8 mouse cellular contexts compared by ENCODE assay signal in genomic region chr15:68363058-68363735, GRCm38 (mm10).
DNase-seq lines count a peak whose midpoint lies in the region; ATAC-seq lines count a peak whose summit lies in the region.

No protein-coding gene starts in this region.

- under 1% methylated on average over 43 of the region's 72 CpGs for WGBS in heart, embryonic 13.5 days
- WGBS in liver, embryonic 12.5 days (ENCODE audit: insufficient replicate concordance) = under 1% methylated on average over 64 of the region's 72 CpGs
- under 1% methylated on average over 57 of the region's 72 CpGs for WGBS in stomach, embryonic 15.5 days

- peaks cover 7% of the 10 kb centered on the region for H3K4me1 ChIP-seq in brown adipose tissue, adult 24 weeks (ENCODE audit: control insufficient read depth, insufficient read depth, insufficient read length, low read length)
- H3K4me1 ChIP-seq in heart, embryonic 13.5 days = peaks cover 29% of the 10 kb centered on the region
- peaks cover 24% of the 10 kb centered on the region for H3K4me1 ChIP-seq in liver, embryonic 12.5 days
- H3K4me1 ChIP-seq in stomach, embryonic 15.5 days = peaks cover 7% of the 10 kb centered on the region; the same call in 1 of the 2 replicates

- H3K36me3 ChIP-seq in heart, embryonic 13.5 days = no peaks in the 10 kb centered on the region
- no peaks in the 10 kb centered on the region for H3K36me3 ChIP-seq in liver, embryonic 12.5 days
- no peaks in the 10 kb centered on the region for H3K36me3 ChIP-seq in stomach, embryonic 15.5 days

- peak; percentile 100 for DNase-seq in CD4-positive helper T cell, adult 2 months (ENCODE audit: low read depth, low spot score)
- peak; percentile 74 for DNase-seq in fat pad, adult 2 months (ENCODE audit: extremely low read depth, low read depth, low spot score)
- DNase-seq in kidney, postnatal 10 days = peak; percentile 100
- peak; percentile 99 for DNase-seq in natural killer cell, adult 2 months (ENCODE audit: low spot score in 2 of 2)

- peak overlapping the region; percentile 76 for H3K27ac ChIP-seq in brown adipose tissue, adult 24 weeks (replicated peaks; ENCODE audit: low read depth, low read length)
- H3K27ac ChIP-seq in heart, embryonic 13.5 days (replicated peaks) = peak overlapping the region; percentile 93
- H3K27ac ChIP-seq in liver, embryonic 12.5 days = peak overlapping the region; percentile 85
- H3K27ac ChIP-seq in stomach, embryonic 15.5 days = peak overlapping the region; percentile 95

- no peaks in the 10 kb centered on the region for H3K27me3 ChIP-seq in heart, embryonic 13.5 days (replicated peaks)
- no peaks in the 10 kb centered on the region for H3K27me3 ChIP-seq in liver, embryonic 12.5 days (replicated peaks)
- no peaks in the 10 kb centered on the region for H3K27me3 ChIP-seq in stomach, embryonic 15.5 days (replicated peaks)

- H3K9ac ChIP-seq in heart, embryonic 13.5 days = peak overlapping the region; percentile 96
- H3K9ac ChIP-seq in liver, embryonic 12.5 days = peak overlapping the region; percentile 86
- peak overlapping the region; percentile 82 for H3K9ac ChIP-seq in stomach, embryonic 15.5 days

- H3K4me2 ChIP-seq in heart, embryonic 13.5 days = peak overlapping the region; percentile 83
- peak overlapping the region; percentile 95 for H3K4me2 ChIP-seq in liver, embryonic 12.5 days
- H3K4me2 ChIP-seq in stomach, embryonic 15.5 days = peak overlapping the region; percentile 74

- peak; percentile 93 for ATAC-seq in heart, embryonic 13.5 days (ENCODE audit: extremely low read depth, insufficient number of reproducible peaks, low FRiP score, low TSS enrichment)
- ATAC-seq in liver, embryonic 12.5 days = peak; percentile 92
- peak; percentile 96 for ATAC-seq in stomach, embryonic 15.5 days (ENCODE audit: insufficient read depth, low FRiP score, low read depth)

- no peaks in the 10 kb centered on the region for H3K9me3 ChIP-seq in heart, embryonic 13.5 days
- H3K9me3 ChIP-seq in liver, embryonic 12.5 days (replicated peaks) = no peaks in the 10 kb centered on the region
- no peaks in the 10 kb centered on the region for H3K9me3 ChIP-seq in stomach, embryonic 15.5 days

- peak overlapping the region; percentile 97 for H3K4me3 ChIP-seq in brown adipose tissue, adult 24 weeks (ENCODE audit: insufficient read depth, low read depth, low read length)
- peak overlapping the region; percentile 73 for H3K4me3 ChIP-seq in heart, embryonic 13.5 days
- H3K4me3 ChIP-seq in liver, embryonic 12.5 days = peak overlapping the region; percentile 91
- peak overlapping the region; percentile 92 for H3K4me3 ChIP-seq in stomach, embryonic 15.5 days (replicated peaks)

Comparison
In these comparisons a context has a peak if more than half of its experiments do, and no peak if none do; other contexts are left out.
1. Peak in every context shown above with its lines: DNase-seq, ATAC-seq, H3K4me3 ChIP-seq and H3K27ac ChIP-seq.